Mouse (Mus musculus): ENCODE measurements around the gene Gm14391.
"Not testable (repeated sequence)": the region's sequence is repeated elsewhere in the genome, so short reads cannot be mapped to it uniquely, and the experiment has no call there.

The Gm14391 gene

GRCm38 (mm10) chr2:175206732-175207131 is at the start of gene Gm14391:
TSS of gene Gm14391 (minus strand) at chr2:175206917.
- not testable (repeated sequence) for H3K36me3 ChIP-seq (ENCODE audit: insufficient read depth, low read length); H3K4me3 ChIP-seq (replicated peaks; ENCODE audit: low read length); H3K27me3 ChIP-seq (ENCODE audit: insufficient read depth, low read length); H3K4me1 ChIP-seq (replicated peaks; ENCODE audit: low read depth, low read length); H3K9me3 ChIP-seq (ENCODE audit: low read length)

GRCm38 (mm10) chr2:175179008-175179407 is 27.7 kb downstream of the Gm14391 start:
- H3K36me3 ChIP-seq (ENCODE audit: insufficient read depth, low read length) = not testable (repeated sequence)

GRCm38 (mm10) chr2:175176312-175176711 is 30.4 kb downstream of the Gm14391 start:
- H3K36me3 ChIP-seq (ENCODE audit: insufficient read depth, low read length) = peaks cover 24% of the 10 kb centered on the region
- peak overlapping the region; percentile 70 for H3K4me3 ChIP-seq (replicated peaks; ENCODE audit: low read length)
- TF ChIP-seq CTCF (conservative IDR thresholded peaks at IDR 0.05; ENCODE audit: low read length) = no peak
- TF ChIP-seq POU5F1 (IDR thresholded peaks at IDR 0.05; ENCODE audit: borderline replicate concordance, low read length) = no peak
- no peak for TF ChIP-seq NANOG (IDR thresholded peaks at IDR 0.05; ENCODE audit: borderline replicate concordance, low read length)
- no peaks in the 10 kb centered on the region for H3K9me3 ChIP-seq (ENCODE audit: low read length)
- H3K4me1 ChIP-seq (replicated peaks; ENCODE audit: low read depth, low read length) = peaks cover 24% of the 10 kb centered on the region
- no peaks in the 10 kb centered on the region for H3K27me3 ChIP-seq (ENCODE audit: insufficient read depth, low read length)

More at GRCm38 (mm10) chr2:175179008-175179407, 27.7 kb downstream of the Gm14391 start:
- H3K4me3 ChIP-seq (replicated peaks; ENCODE audit: low read length); H3K9me3 ChIP-seq (ENCODE audit: low read length); H3K27me3 ChIP-seq (ENCODE audit: insufficient read depth, low read length): not testable (repeated sequence)
- peaks cover 14% of the 10 kb centered on the region for H3K4me1 ChIP-seq (replicated peaks; ENCODE audit: low read depth, low read length)

GRCm38 (mm10) chr2:175175401-175176180 is 31.1 kb downstream of the Gm14391 start, which contains the start of gene Gm14443:
TSS of gene Gm14443 (minus strand) at chr2:175175871.
- not testable (repeated sequence) for H3K27me3 ChIP-seq (ENCODE audit: insufficient read depth, low read length); H3K9me3 ChIP-seq (ENCODE audit: low read length)
- Histone ChIP-seq H3K36me3 (ENCODE audit: insufficient read depth, low read length) (peaks cover 27% of the 10 kb centered on the region), H3K4me3 (replicated peaks; ENCODE audit: low read length) (peak within 1 kb of the TSS; percentile 85), H3K4me1 (replicated peaks; ENCODE audit: low read depth, low read length) (peaks cover 24% of the 10 kb centered on the region)

- H3K9me3 ChIP-seq (ENCODE audit: low read length); H3K27me3 ChIP-seq (ENCODE audit: insufficient read depth, low read length): not testable (repeated sequence)
- Histone ChIP-seq H3K4me1 (replicated peaks; ENCODE audit: low read depth, low read length) (peaks cover 24% of the 10 kb centered on the region), H3K4me3 (replicated peaks; ENCODE audit: low read length) (0 out of 2 replicates have a peak overlapping the region, but pooled peaks have one; percentile 85), H3K36me3 (ENCODE audit: insufficient read depth, low read length) (peaks cover 35% of the 10 kb centered on the region)
These were observed 32.7 kb downstream of the Gm14391 start for GRCm38 (mm10) chr2:175174058-175174457.

- Histone ChIP-seq H3K36me3 (ENCODE audit: insufficient read depth, low read length) (peaks cover 42% of the 10 kb centered on the region), H3K4me1 (replicated peaks; ENCODE audit: low read depth, low read length) (peaks cover 24% of the 10 kb centered on the region)
- not testable (repeated sequence) for H3K9me3 ChIP-seq (ENCODE audit: low read length); H3K27me3 ChIP-seq (ENCODE audit: insufficient read depth, low read length); H3K4me3 ChIP-seq (replicated peaks; ENCODE audit: low read length)
These were observed 33.7 kb downstream of the Gm14391 start for GRCm38 (mm10) chr2:175172906-175173595.

GRCm38 (mm10) chr2:175172123-175172522 is 34.6 kb downstream of the Gm14391 start:
- Histone ChIP-seq H3K27me3 (ENCODE audit: insufficient read depth, low read length) (no peaks in the 10 kb centered on the region), H3K9me3 (ENCODE audit: low read length) (peaks cover 15% of the 10 kb centered on the region), H3K36me3 (ENCODE audit: insufficient read depth, low read length) (peaks cover 51% of the 10 kb centered on the region)

GRCm38 (mm10) chr2:175166870-175167269 is 39.8 kb downstream of the Gm14391 start:
- H3K36me3 ChIP-seq (ENCODE audit: insufficient read depth, low read length) = peaks cover 54% of the 10 kb centered on the region
- peaks cover 57% of the 10 kb centered on the region for H3K9me3 ChIP-seq (ENCODE audit: low read length)
- H3K4me3 ChIP-seq (replicated peaks; ENCODE audit: low read length); H3K27me3 ChIP-seq (ENCODE audit: insufficient read depth, low read length); H3K4me1 ChIP-seq (replicated peaks; ENCODE audit: low read depth, low read length): not testable (repeated sequence)

More at GRCm38 (mm10) chr2:175172123-175172522, 34.6 kb downstream of the Gm14391 start:
- TF ChIP-seq CTCF (conservative IDR thresholded peaks at IDR 0.05; ENCODE audit: low read length) = no peak
- no peak for TF ChIP-seq NANOG (IDR thresholded peaks at IDR 0.05; ENCODE audit: borderline replicate concordance, low read length)
- no peak for TF ChIP-seq POU5F1 (IDR thresholded peaks at IDR 0.05; ENCODE audit: borderline replicate concordance, low read length)
- Histone ChIP-seq H3K4me1 (replicated peaks; ENCODE audit: low read depth, low read length) (peaks cover 24% of the 10 kb centered on the region), H3K4me3 (replicated peaks; ENCODE audit: low read length) (no peak overlapping the region)

- H3K27me3 ChIP-seq (ENCODE audit: insufficient read depth, low read length); H3K4me3 ChIP-seq (replicated peaks; ENCODE audit: low read length); H3K4me1 ChIP-seq (replicated peaks; ENCODE audit: low read depth, low read length): not testable (repeated sequence)
- Histone ChIP-seq H3K36me3 (ENCODE audit: insufficient read depth, low read length) (peaks cover 41% of the 10 kb centered on the region), H3K9me3 (ENCODE audit: low read length) (peaks cover 72% of the 10 kb centered on the region)
These were observed 41.6 kb downstream of the Gm14391 start for GRCm38 (mm10) chr2:175165110-175165509.

GRCm38 (mm10) chr2:175161438-175161837 is 45.3 kb downstream of the Gm14391 start:
- H3K4me3 ChIP-seq (replicated peaks; ENCODE audit: low read length); H3K4me1 ChIP-seq (replicated peaks; ENCODE audit: low read depth, low read length); H3K27me3 ChIP-seq (ENCODE audit: insufficient read depth, low read length): not testable (repeated sequence)
- Histone ChIP-seq H3K9me3 (ENCODE audit: low read length) (peaks cover 87% of the 10 kb centered on the region), H3K36me3 (ENCODE audit: insufficient read depth, low read length) (peaks cover 24% of the 10 kb centered on the region)
